Mouse (Mus musculus): ENCODE data around the gene Serpinf2. TPM values are rescaled to one million over a fixed set of nuclear protein-coding genes. Genes with fewer than 3 reads are reported as not detected.
"Not testable (repeated sequence)": the region's sequence is repeated elsewhere in the genome, so short reads cannot be mapped to it uniquely, and the experiment has no call there.

Gene Serpinf2
- total RNA-seq, 2 experiments from 2014 or later = not detected

- DNase-seq = not testable (repeated sequence)
These were observed 55.9 kb downstream of the Serpinf2 start for GRCm38 (mm10) chr11:75383529-75383928.

Small RNA genes within 50 kb of the gene (microRNA-seq; reads per million reads assigned to microRNA genes)
- 23,972 to 82,874 reads per million in 2 experiments for gene Mir22 (ENCODE audit: borderline replicate concordance in 2 of 2)

Other genes with a start within 250 kb of the Serpinf2 start
- gene Dph1, start 248.3 kb downstream of the Serpinf2 start, total RNA-seq (2021) = 1 to 10 TPM; 5.6 to 5.8 TPM
- 1 to 10 TPM in 1 of 2 experiments, under 1 TPM in 1; 1.00 to 1.7 TPM for gene Rtn4rl1, start 245.8 kb downstream of the Serpinf2 start, total RNA-seq (2021)
- 10 to 100 TPM; 54.8 to 57.9 TPM for gene Rpa1, start 91.3 kb downstream of the Serpinf2 start, total RNA-seq (2021)
- gene Smyd4, start 91.2 kb downstream of the Serpinf2 start, total RNA-seq (2021) = 1 to 10 TPM; 2.5 to 4.4 TPM
- gene Serpinf1, start 16.9 kb downstream of the Serpinf2 start, total RNA-seq (2021) = 10 to 100 TPM; 98.5 to 98.7 TPM
- 1 to 10 TPM; 4.7 to 5.7 TPM for gene Wdr81, start 15.1 kb upstream of the Serpinf2 start, total RNA-seq (2021)
- 1 to 10 TPM; 3.9 to 6.9 TPM for gene Tlcd2, start 22.1 kb upstream of the Serpinf2 start, total RNA-seq (2021)
- 10 to 100 TPM; 56.9 to 59.4 TPM for gene Prpf8, start 47.2 kb upstream of the Serpinf2 start, total RNA-seq (2021)
- gene Rilp, start 70.5 kb upstream of the Serpinf2 start, total RNA-seq (2021) = 10 to 100 TPM; 39.2 to 42.8 TPM
- 1 to 10 TPM; 3.2 to 4.7 TPM for gene Scarf1, start 73.9 kb upstream of the Serpinf2 start, total RNA-seq (2021)
- 10 to 100 TPM; 23.5 to 26.8 TPM for gene Slc43a2, start 92.1 kb upstream of the Serpinf2 start, total RNA-seq (2021)
- gene Pitpna, start 148.5 kb upstream of the Serpinf2 start, total RNA-seq (2021) = 100 to 1,000 TPM; 123 to 168 TPM
- gene Inpp5k, start 191.4 kb upstream of the Serpinf2 start, total RNA-seq (2021) = 10 to 100 TPM; 19.0 to 19.8 TPM
- gene Myo1c, start 210.9 kb upstream of the Serpinf2 start, total RNA-seq (2021) = 10 to 100 TPM; 43.0 to 44.3 TPM
- 10 to 100 TPM; 39.7 to 44.7 TPM for gene Crk, start 239.7 kb upstream of the Serpinf2 start, total RNA-seq (2021)